Mouse (Mus musculus) midbrain, embryonic 16.5 days (tissue): ENCODE measurements at regions not wholly inside any gene's neighbourhood (a gene's known extent, or its start where the extent isn't known, plus 50 kb on each side); places are given as distances from the start of the nearest gene placed in this dataset.

ENCODE experiments used
- ATAC-seq: fragments of 200-750 bp; cut with Nextera tagmentation; 2 replicates; pipeline ENCODE4 v1.8.0; 2017; ENCODE audit warnings: moderate TSS enrichment
- H3K27ac ChIP-seq: fragments of 300-500 bp; sonication (generic); 2 replicates; pipeline ENCODE4 v1.5.1; 2014; ENCODE audit warnings: mild to moderate bottlenecking, low read length, mixed read lengths
- H3K27me3 ChIP-seq: fragments of 300-500 bp; sonication (generic); 2 replicates; pipeline ENCODE4 v1.6.1; 2014; ENCODE audit warnings: low read depth, low read length, mixed read lengths; ENCODE audit not compliant: control insufficient read depth, insufficient read depth
- H3K36me3 ChIP-seq: fragments of 300-500 bp; sonication (generic); 2 replicates; pipeline ENCODE4 v1.6.1; 2014; ENCODE audit warnings: mild to moderate bottlenecking, low read length, moderate library complexity, mixed read lengths; ENCODE audit not compliant: control insufficient read depth, insufficient read depth
- H3K4me1 ChIP-seq: fragments of 300-500 bp; sonication (generic); 2 replicates; pipeline ENCODE4 v1.6.1; 2014; ENCODE audit warnings: mild to moderate bottlenecking, low read length, mixed read lengths; ENCODE audit not compliant: control insufficient read depth, insufficient read depth
- H3K4me2 ChIP-seq: fragments of 300-500 bp; sonication (generic); 2 replicates; pipeline ENCODE4 v1.6.1; 2014; ENCODE audit warnings: mild to moderate bottlenecking, low read length, mixed read lengths
- H3K4me3 ChIP-seq: fragments of 300-500 bp; sonication (generic); 2 replicates; pipeline ENCODE4 v1.5.1; 2014; ENCODE audit warnings: low read depth, mild to moderate bottlenecking, low read length, moderate library complexity, mixed read lengths
- H3K9ac ChIP-seq: fragments of 300-500 bp; sonication (generic); 2 replicates; pipeline ENCODE4 v1.6.1; 2014; ENCODE audit warnings: low read depth, low read length, mixed read lengths
- H3K9me3 ChIP-seq: fragments of 300-500 bp; sonication (generic); replicated peaks from 2 replicates; pipeline ENCODE4 v1.6.1; 2014; ENCODE audit warnings: mild to moderate bottlenecking, low read length, mixed read lengths; ENCODE audit not compliant: control insufficient read depth, poor library complexity, severe bottlenecking
- WGBS: fragments of 180-500 bp; shearing (Covaris S2); extraction: QIAGEN DNeasy Blood & Tissue Kit; methylation state at CpG from one replicate; pipeline ENCODE4 v1.1.7; 2014; 5-methylcytosine and 5-hydroxymethylcytosine counted together

GRCm38 (mm10) chr9:49925796-49926195, 127.1 kb upstream of the Ncam1 start:
- no peak for ATAC-seq
- 94% methylated on average over 2 of the region's 2 CpGs for WGBS
- H3K4me2 ChIP-seq: no peak overlapping the region
- H3K27ac ChIP-seq: no peak overlapping the region
- no peaks in the 10 kb centered on the region for H3K36me3 ChIP-seq
- H3K27me3 ChIP-seq: no peaks in the 10 kb centered on the region
- no peaks in the 10 kb centered on the region for H3K9me3 ChIP-seq
- H3K4me1 ChIP-seq: 0 out of 2 replicates have a peak, but pooled peaks cover 3% of the 10 kb centered on the region
- H3K4me3 ChIP-seq: no peak overlapping the region
- H3K9ac ChIP-seq: no peak overlapping the region

GRCm38 (mm10) chr9:49923981-49924501, 125.3 kb upstream of the Ncam1 start:
- H3K36me3 ChIP-seq: no peaks in the 10 kb centered on the region
- H3K27me3 ChIP-seq: no peaks in the 10 kb centered on the region
- H3K9me3 ChIP-seq: no peaks in the 10 kb centered on the region
- H3K4me3 ChIP-seq: no peak overlapping the region
- no peak overlapping the region for H3K9ac ChIP-seq
- ATAC-seq: no peak
- H3K27ac ChIP-seq: no peak overlapping the region
- 62% methylated on average over 4 of the region's 4 CpGs for WGBS
- no peak overlapping the region for H3K4me2 ChIP-seq
- H3K4me1 ChIP-seq: 0 out of 2 replicates have a peak, but pooled peaks cover 3% of the 10 kb centered on the region

GRCm38 (mm10) chr9:49922770-49923169, 124.0 kb upstream of the Ncam1 start:
- H3K9me3 ChIP-seq: no peaks in the 10 kb centered on the region
- H3K36me3 ChIP-seq: no peaks in the 10 kb centered on the region
- H3K27me3 ChIP-seq: no peaks in the 10 kb centered on the region
- H3K4me3 ChIP-seq: no peak overlapping the region
- ATAC-seq: no peak
- H3K27ac ChIP-seq: no peak overlapping the region
- WGBS: 51% methylated on average over 3 of the region's 3 CpGs
- no peak overlapping the region for H3K4me2 ChIP-seq
- 0 out of 2 replicates have a peak, but pooled peaks cover 3% of the 10 kb centered on the region for H3K4me1 ChIP-seq
- no peak overlapping the region for H3K9ac ChIP-seq

- H3K27me3 ChIP-seq: no peaks in the 10 kb centered on the region
- no peak overlapping the region for H3K9ac ChIP-seq
- H3K4me1 ChIP-seq: 0 out of 2 replicates have a peak, but pooled peaks cover 3% of the 10 kb centered on the region
- no peak overlapping the region for H3K4me3 ChIP-seq
- no peaks in the 10 kb centered on the region for H3K9me3 ChIP-seq
- ATAC-seq: no peak
- no peak overlapping the region for H3K4me2 ChIP-seq
- H3K36me3 ChIP-seq: no peaks in the 10 kb centered on the region
- WGBS: 18% methylated on average over 2 of the region's 2 CpGs
- H3K27ac ChIP-seq: no peak overlapping the region
These were observed 123.4 kb upstream of the Ncam1 start for GRCm38 (mm10) chr9:49922162-49922561.

- Histone ChIP-seq H3K4me2 (no peak overlapping the region), H3K27me3 (no peaks in the 10 kb centered on the region), H3K9ac (no peak overlapping the region), H3K27ac (no peak overlapping the region), H3K36me3 (no peaks in the 10 kb centered on the region), H3K9me3 (no peaks in the 10 kb centered on the region), H3K4me3 (no peak overlapping the region), H3K4me1 (0 out of 2 replicates have a peak, but pooled peaks cover 3% of the 10 kb centered on the region)
- WGBS: 85% methylated on average over 3 of the region's 3 CpGs
- no peak for ATAC-seq
These were observed 122.6 kb upstream of the Ncam1 start for GRCm38 (mm10) chr9:49921306-49921705.

GRCm38 (mm10) chr9:49915046-49915719, 116.5 kb upstream of the Ncam1 start:
- H3K27ac ChIP-seq: no peak overlapping the region
- no peaks in the 10 kb centered on the region for H3K36me3 ChIP-seq
- no peak overlapping the region for H3K9ac ChIP-seq
- no peak for ATAC-seq
- H3K27me3 ChIP-seq: no peaks in the 10 kb centered on the region
- no peak overlapping the region for H3K4me3 ChIP-seq
- WGBS: 77% methylated on average over 4 of the region's 4 CpGs
- H3K4me1 ChIP-seq: no peaks in the 10 kb centered on the region
- no peaks in the 10 kb centered on the region for H3K9me3 ChIP-seq
- H3K4me2 ChIP-seq: no peak overlapping the region

- H3K4me2 ChIP-seq: no peak overlapping the region
- H3K9ac ChIP-seq: no peak overlapping the region
- H3K4me1 ChIP-seq: no peaks in the 10 kb centered on the region
- WGBS: 87% methylated on average over 4 of the region's 4 CpGs
- H3K27ac ChIP-seq: no peak overlapping the region
- H3K27me3 ChIP-seq: no peaks in the 10 kb centered on the region
- H3K4me3 ChIP-seq: no peak overlapping the region
- H3K9me3 ChIP-seq: no peaks in the 10 kb centered on the region
- no peak for ATAC-seq
- H3K36me3 ChIP-seq: no peaks in the 10 kb centered on the region
These were observed 115.0 kb upstream of the Ncam1 start for GRCm38 (mm10) chr9:49913677-49914076.

GRCm38 (mm10) chr9:49912306-49912705, 113.6 kb upstream of the Ncam1 start:
- no peaks in the 10 kb centered on the region for H3K9me3 ChIP-seq
- H3K36me3 ChIP-seq: no peaks in the 10 kb centered on the region
- H3K9ac ChIP-seq: no peak overlapping the region
- 80% methylated on average over 1 of the region's 1 CpGs for WGBS
- H3K4me3 ChIP-seq: no peak overlapping the region
- no peak overlapping the region for H3K27ac ChIP-seq
- H3K4me1 ChIP-seq: no peaks in the 10 kb centered on the region
- H3K27me3 ChIP-seq: no peaks in the 10 kb centered on the region
- no peak for ATAC-seq
- no peak overlapping the region for H3K4me2 ChIP-seq

- no peaks in the 10 kb centered on the region for H3K36me3 ChIP-seq
- no peak overlapping the region for H3K4me3 ChIP-seq
- no peak overlapping the region for H3K27ac ChIP-seq
- WGBS: 50% methylated on average over 4 of the region's 4 CpGs
- no peak overlapping the region for H3K4me2 ChIP-seq
- no peak for ATAC-seq
- no peaks in the 10 kb centered on the region for H3K27me3 ChIP-seq
- no peaks in the 10 kb centered on the region for H3K9me3 ChIP-seq
- H3K9ac ChIP-seq: no peak overlapping the region
- 0 out of 2 replicates have a peak, but pooled peaks cover under 1% of the 10 kb centered on the region for H3K4me1 ChIP-seq
These were observed 107.6 kb upstream of the Ncam1 start for GRCm38 (mm10) chr9:49906306-49906705.
